Mouse (Mus musculus) midbrain, embryonic 10.5 days (tissue): ENCODE measurements around the gene Fkbp2. TPM values are rescaled to one million over a fixed set of nuclear protein-coding genes. Genes with fewer than 3 reads are reported as not detected.

Experiments used
- DNase-seq: peaks from one replicate; pipeline ENCODE4 v3.0.0-alpha.2; 2017; ENCODE audit warnings: low spot score
- H3K27ac ChIP-seq: fragments of 300-500 bp; sonication (generic); replicated peaks from 2 replicates; pipeline ENCODE4 v1.5.1; 2016; ENCODE audit warnings: mild to moderate bottlenecking
- H3K27me3 ChIP-seq: fragments of 300-500 bp; sonication (generic); 2 replicates; pipeline ENCODE4 v1.6.1; 2016; ENCODE audit warnings: low read depth, mild to moderate bottlenecking; ENCODE audit not compliant: poor library complexity, severe bottlenecking
- H3K36me3 ChIP-seq: fragments of 300-500 bp; sonication (generic); 2 replicates; pipeline ENCODE4 v1.6.1; 2016; ENCODE audit warnings: mild to moderate bottlenecking, moderate library complexity
- H3K4me1 ChIP-seq: fragments of 300-500 bp; sonication (generic); 2 replicates; pipeline ENCODE4 v1.6.1; 2016
- H3K4me3 ChIP-seq: fragments of 300-500 bp; sonication (generic); 2 replicates; pipeline ENCODE4 v1.5.1; 2016; ENCODE audit warnings: mild to moderate bottlenecking, moderate library complexity
- H3K9me3 ChIP-seq: fragments of 300-500 bp; sonication (generic); replicated peaks from 2 replicates; pipeline ENCODE4 v1.6.1; 2016; ENCODE audit warnings: mild to moderate bottlenecking
- WGBS: fragments of 180-500 bp; shearing (Covaris S2); methylation state at CpG from one replicate; pipeline ENCODE4 v1.1.7; 2016; 5-methylcytosine and 5-hydroxymethylcytosine counted together
- polyA plus RNA-seq: library from polyadenylated mRNA; unstranded; fragments of >200 nt; fragmentation: Nextera tagmentation; extraction: Ambion mirVana; gene quantifications from 2 replicates; pipeline ENCODE4 v1.2.1, GENCODE M21; 2016

Gene Fkbp2
- polyA plus RNA-seq, 1 experiment from 2014 or later = 127 TPM

- DNase-seq = peak; percentile 75
- WGBS = under 1% methylated on average over 82 of the region's 85 CpGs
- Histone ChIP-seq H3K4me1 (peaks cover 43% of the 10 kb centered on the region), H3K36me3 (peaks cover 37% of the 10 kb centered on the region), H3K9me3 (no peaks in the 10 kb centered on the region), H3K27ac (peak within 1 kb of the TSS; percentile 97), H3K4me3 (peak within 1 kb of the TSS; percentile 94), H3K27me3 (no peaks in the 10 kb centered on the region)
Measured at GRCm38 (mm10) chr19:6987061-6987903, 7.0 kb upstream of the Fkbp2 start, which contains the start of gene Vegfb. Vegfb (minus strand) TSS chr19:6987651.

DNA sequence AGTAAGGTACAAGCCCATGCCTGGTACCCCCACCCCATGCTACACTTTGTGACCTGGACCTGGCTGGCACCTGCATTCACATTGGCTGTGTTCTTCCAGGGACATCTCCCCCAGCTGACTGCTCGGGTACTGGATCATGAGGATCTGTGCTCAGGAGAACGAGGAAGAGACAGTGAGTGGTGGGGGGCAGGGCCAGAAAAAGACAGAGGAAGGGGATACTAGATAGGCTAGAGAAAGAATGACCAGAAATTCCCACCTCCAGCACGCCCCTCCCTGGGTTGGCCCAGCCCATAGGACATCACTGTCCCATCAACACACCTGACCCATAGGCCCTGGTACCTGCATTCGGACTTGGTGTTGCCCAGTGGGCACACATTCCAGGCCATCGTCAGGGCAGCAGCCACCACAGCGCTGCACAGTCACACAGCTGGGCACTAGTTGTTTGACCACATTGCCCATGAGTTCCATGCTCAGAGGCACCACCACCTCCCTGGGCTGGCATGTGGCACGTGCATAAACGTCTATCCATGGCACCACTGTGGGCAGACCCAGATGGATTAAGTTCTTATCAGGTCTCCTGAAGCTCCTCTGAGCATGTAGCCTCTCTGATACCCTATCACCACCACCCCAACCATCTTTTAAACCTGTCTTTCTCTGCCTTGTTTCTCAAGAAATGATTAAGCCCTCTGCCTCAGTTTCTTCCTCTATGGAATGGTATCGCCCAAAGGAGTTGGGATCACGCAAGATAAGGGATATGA is 5.8 kb upstream of the Fkbp2 start:
- no peak for DNase-seq
- Histone ChIP-seq H3K4me1 (peaks cover 39% of the 10 kb centered on the region), H3K36me3 (peaks cover 44% of the 10 kb centered on the region), H3K9me3 (no peaks in the 10 kb centered on the region), H3K4me3 (peak overlapping the region; percentile 94), H3K27ac (0 out of 2 replicates have a peak overlapping the region, but pooled peaks have one; percentile 46), H3K27me3 (no peaks in the 10 kb centered on the region)
- 79% methylated on average over 10 of the region's 10 CpGs for WGBS

DNA sequence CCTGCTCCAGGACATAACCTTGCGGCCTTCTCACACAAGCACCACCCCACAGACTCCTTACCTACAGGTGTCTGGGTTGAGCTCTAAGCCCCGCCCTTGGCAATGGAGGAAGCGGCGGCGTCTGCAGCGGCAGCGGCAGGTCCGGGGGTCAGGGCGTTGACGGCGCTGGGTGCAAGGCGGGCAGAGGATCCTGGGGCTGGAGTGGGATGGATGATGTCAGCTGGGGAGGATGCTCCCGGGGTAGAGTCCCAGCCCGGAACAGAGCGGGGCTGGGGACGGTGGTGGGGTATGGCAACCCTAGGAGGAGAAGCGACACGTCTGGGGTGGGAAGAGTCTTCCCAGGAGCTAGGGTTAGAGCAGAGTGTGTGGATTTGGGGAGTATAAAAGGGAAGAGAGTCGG is 5.0 kb upstream of the Fkbp2 start:
- Histone ChIP-seq H3K27me3 (no peaks in the 10 kb centered on the region), H3K36me3 (peaks cover 44% of the 10 kb centered on the region), H3K9me3 (no peaks in the 10 kb centered on the region), H3K4me3 (peak overlapping the region; percentile 20; the same call in 1 of the 2 replicates), H3K27ac (0 out of 2 replicates have a peak overlapping the region, but pooled peaks have one; percentile 23), H3K4me1 (peaks cover 42% of the 10 kb centered on the region)
- DNase-seq = no peak
- 90% methylated on average over 19 of the region's 19 CpGs for WGBS

- no peak for DNase-seq
Measured at GRCm38 (mm10) chr19:6983621-6984020, 3.3 kb upstream of the Fkbp2 start.

GRCm38 (mm10) chr19:6981465-6981864 is 1.2 kb upstream of the Fkbp2 start:
- no peak for DNase-seq
- WGBS = 92% methylated on average over 4 of the region's 4 CpGs
- Histone ChIP-seq H3K27ac (no peak overlapping the region), H3K4me3 (peak overlapping the region; percentile 66), H3K27me3 (no peaks in the 10 kb centered on the region), H3K4me1 (peaks cover 58% of the 10 kb centered on the region), H3K36me3 (peaks cover 64% of the 10 kb centered on the region), H3K9me3 (no peaks in the 10 kb centered on the region)

More at GRCm38 (mm10) chr19:6983621-6984020, 3.3 kb upstream of the Fkbp2 start:
- Histone ChIP-seq H3K9me3 (no peaks in the 10 kb centered on the region), H3K4me3 (no peak overlapping the region), H3K36me3 (peaks cover 42% of the 10 kb centered on the region), H3K27ac (no peak overlapping the region), H3K4me1 (peaks cover 57% of the 10 kb centered on the region), H3K27me3 (no peaks in the 10 kb centered on the region)
- 67% methylated on average over 5 of the region's 5 CpGs for WGBS

GRCm38 (mm10) chr19:6979486-6980380 is 568 bp downstream of the Fkbp2 start:
- Histone ChIP-seq H3K27me3 (no peaks in the 10 kb centered on the region), H3K27ac (peak overlapping the region; percentile 97), H3K9me3 (no peaks in the 10 kb centered on the region), H3K36me3 (peaks cover 55% of the 10 kb centered on the region), H3K4me1 (peaks cover 55% of the 10 kb centered on the region), H3K4me3 (peak overlapping the region; percentile 66)
- WGBS = under 1% methylated on average over 59 of the region's 59 CpGs
- peak; percentile 100 for DNase-seq

GRCm38 (mm10) chr19:6979001-6979479 is 1.3 kb downstream of the Fkbp2 start:
- H3K4me1 ChIP-seq = peaks cover 59% of the 10 kb centered on the region
- H3K9me3 ChIP-seq = no peaks in the 10 kb centered on the region
- 15% methylated on average over 11 of the region's 11 CpGs for WGBS
- peak; percentile 30 for DNase-seq
- peak overlapping the region; percentile 66 for H3K4me3 ChIP-seq
- peaks cover 49% of the 10 kb centered on the region for H3K36me3 ChIP-seq
- H3K27ac ChIP-seq = peak overlapping the region; percentile 97
- H3K27me3 ChIP-seq = no peaks in the 10 kb centered on the region

GRCm38 (mm10) chr19:6978639-6978974 is 1.7 kb downstream of the Fkbp2 start:
- no peak for DNase-seq
- 64% methylated on average over 3 of the region's 3 CpGs for WGBS
- no peaks in the 10 kb centered on the region for H3K9me3 ChIP-seq
- H3K27ac ChIP-seq = peak overlapping the region; percentile 97
- H3K36me3 ChIP-seq = peaks cover 45% of the 10 kb centered on the region
- H3K4me3 ChIP-seq = peak overlapping the region; percentile 66
- H3K4me1 ChIP-seq = peaks cover 63% of the 10 kb centered on the region
- H3K27me3 ChIP-seq = no peaks in the 10 kb centered on the region

- Histone ChIP-seq H3K4me1 (peaks cover 66% of the 10 kb centered on the region), H3K27ac (peak overlapping the region; percentile 97), H3K9me3 (no peaks in the 10 kb centered on the region), H3K4me3 (peak overlapping the region; percentile 66), H3K27me3 (no peaks in the 10 kb centered on the region), H3K36me3 (peaks cover 40% of the 10 kb centered on the region)
- 88% methylated on average over 13 of the region's 13 CpGs for WGBS
- no peak for DNase-seq
Measured at GRCm38 (mm10) chr19:6977759-6978638, 2.3 kb downstream of the Fkbp2 start.

DNA sequence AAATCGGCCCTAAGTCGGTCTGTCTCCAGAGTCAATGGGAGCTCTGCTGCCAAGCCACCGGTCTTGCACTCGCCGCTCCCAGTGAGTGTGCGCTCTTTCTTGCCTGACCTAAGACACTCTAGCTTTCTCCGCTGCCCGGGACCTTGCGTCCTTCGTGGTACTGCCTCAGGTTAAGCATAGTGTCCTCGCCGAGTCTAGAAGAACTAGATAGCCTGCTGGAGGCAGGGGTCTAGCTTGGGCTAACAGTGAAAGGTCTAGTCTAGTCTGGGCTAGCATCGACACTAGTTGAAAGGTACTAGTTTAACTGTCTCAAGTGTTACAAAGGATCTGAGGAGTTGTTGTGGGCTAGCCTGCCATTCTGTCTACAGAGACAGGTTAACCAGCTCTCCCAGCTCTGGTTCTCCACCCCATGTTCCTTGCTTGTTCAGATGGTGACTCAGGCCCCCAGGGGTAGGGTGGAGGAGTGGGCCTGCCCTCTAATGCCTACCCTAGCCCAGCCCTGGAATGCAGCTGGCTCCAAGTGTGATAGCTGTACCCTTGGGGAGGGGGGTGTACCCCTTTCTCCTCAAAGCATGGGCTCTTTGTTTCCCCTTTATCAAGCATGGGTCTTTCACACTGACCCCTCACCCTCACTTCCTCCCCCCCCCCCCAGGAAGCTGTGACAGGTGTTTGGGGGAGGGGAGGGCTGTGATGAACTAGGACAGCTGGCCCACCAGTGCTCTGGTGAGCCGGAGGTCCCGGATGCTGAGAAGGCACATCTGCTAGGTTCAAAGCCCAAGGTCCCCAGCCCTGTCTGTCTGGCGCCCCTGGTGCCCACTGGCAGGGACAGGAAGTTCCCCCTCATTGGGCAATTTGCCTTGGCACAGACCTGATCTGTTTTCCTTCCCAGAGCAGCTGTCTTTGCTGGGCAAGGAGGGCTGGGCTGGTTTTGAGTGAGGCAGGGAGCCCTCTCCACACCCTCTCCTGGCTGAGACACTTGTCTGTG is 4.5 kb downstream of the Fkbp2 start, which contains the start of gene Plcb3:
Gene Plcb3, minus strand, starts transcription at position 934 of the 985 bp plus-strand sequence.
- peaks cover 21% of the 10 kb centered on the region for H3K27me3 ChIP-seq
- DNase-seq = peak; percentile 78
- peak within 1 kb of the TSS; percentile 95 for H3K4me3 ChIP-seq
- H3K9me3 ChIP-seq = no peaks in the 10 kb centered on the region
- peaks cover 68% of the 10 kb centered on the region for H3K4me1 ChIP-seq
- H3K36me3 ChIP-seq = peaks cover 27% of the 10 kb centered on the region
- 0% methylated on average over 16 of the region's 16 CpGs for WGBS
- peak within 1 kb of the TSS; percentile 95 for H3K27ac ChIP-seq
